Mouse (Mus musculus): ENCODE results near the gene Grn.

DNA sequence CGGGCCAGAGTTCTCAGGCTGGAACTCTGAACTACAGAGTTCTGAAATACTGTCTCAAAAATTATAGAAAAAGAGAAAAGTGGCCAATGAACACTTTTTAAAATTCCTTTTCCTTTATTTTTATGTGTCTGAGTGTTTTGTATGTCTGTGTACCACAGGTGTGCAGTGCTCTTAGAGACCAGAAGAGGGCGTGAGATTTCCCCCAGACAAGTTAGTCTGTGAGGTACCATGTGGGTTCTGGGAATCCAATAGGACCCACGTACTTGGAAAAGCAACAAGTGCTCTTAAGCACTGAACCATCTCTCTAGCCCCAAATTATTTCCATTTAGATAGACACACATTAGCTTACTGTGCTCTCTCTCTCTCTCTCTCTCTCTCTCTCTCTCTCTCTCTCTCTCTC is 11.3 kb downstream of the Grn start:
- TF ChIP-seq CHD2 (IDR thresholded peaks at IDR 0.05; ENCODE audit: low read depth, low read length): no peak
- TF ChIP-seq MAFK (IDR thresholded peaks at IDR 0.05; ENCODE audit: insufficient read depth, low read depth, low read length): no peak
- TF ChIP-seq HCFC1 (IDR thresholded peaks at IDR 0.05; ENCODE audit: borderline replicate concordance, insufficient read depth, low read length): no peak
- TF ChIP-seq ZNF384 (IDR thresholded peaks at IDR 0.05; ENCODE audit: low read depth, low read length): no peak
- no peak; the same call in 1 of the 2 replicates for TF ChIP-seq ZC3H11A (IDR thresholded peaks at IDR 0.05; ENCODE audit: borderline replicate concordance, low read depth, low read length)
